Mouse (Mus musculus) neural tube, embryonic 14.5 days (tissue): ENCODE data around the gene Srsy. TPM values are rescaled to one million over a fixed set of nuclear protein-coding genes. Genes with fewer than 3 reads are reported as not detected.
"Not testable (repeated sequence)": the region's sequence is repeated elsewhere in the genome, so short reads cannot be mapped to it uniquely, and the experiment has no call there.

Experiments
- ATAC-seq: fragments of 200-750 bp; cut with Nextera tagmentation; 2 replicates; pipeline ENCODE4 v1.8.0; 2017; ENCODE audit warnings: low read depth, mild to moderate bottlenecking, moderate TSS enrichment, moderate library complexity
- H3K27ac ChIP-seq: fragments of 300-500 bp; sonication (generic); 2 replicates; pipeline ENCODE4 v1.5.1; 2014; ENCODE audit warnings: low read depth, mild to moderate bottlenecking, control low read depth, low read length, moderate library complexity, mixed read lengths
- H3K27me3 ChIP-seq: fragments of 300-500 bp; sonication (generic); 2 replicates; pipeline ENCODE4 v1.6.1; 2014; ENCODE audit warnings: low read length; ENCODE audit not compliant: control insufficient read depth, insufficient read depth
- H3K36me3 ChIP-seq: fragments of 300-500 bp; sonication (generic); 2 replicates; pipeline ENCODE4 v1.6.1; 2014; ENCODE audit warnings: low read length, mixed read lengths; ENCODE audit not compliant: control insufficient read depth, insufficient read depth
- H3K4me1 ChIP-seq: fragments of 300-500 bp; sonication (generic); 2 replicates; pipeline ENCODE4 v1.6.1; 2014; ENCODE audit warnings: low read length; ENCODE audit not compliant: control insufficient read depth, insufficient read depth
- H3K4me2 ChIP-seq: fragments of 300-500 bp; sonication (generic); 2 replicates; pipeline ENCODE4 v1.6.1; 2014; ENCODE audit warnings: mild to moderate bottlenecking, low read depth, low read length, control low read depth
- H3K4me3 ChIP-seq: fragments of 300-500 bp; sonication (generic); 2 replicates; pipeline ENCODE4 v1.5.1; 2014; ENCODE audit warnings: low read depth, low read length, control low read depth, mixed read lengths
- H3K9ac ChIP-seq: fragments of 300-500 bp; sonication (generic); replicated peaks from 2 replicates; pipeline ENCODE4 v1.6.1; 2014; ENCODE audit warnings: low read depth, mild to moderate bottlenecking, control low read depth, low read length, mixed read lengths
- H3K9me3 ChIP-seq: fragments of 300-500 bp; sonication (generic); 2 replicates; pipeline ENCODE4 v1.6.1; 2016; ENCODE audit warnings: low read length; ENCODE audit not compliant: control insufficient read depth
- WGBS: fragments of 180-500 bp; shearing (Covaris S2); extraction: QIAGEN DNeasy Blood & Tissue Kit; methylation state at CpG from one replicate; pipeline ENCODE4 v1.1.7; 2014; 5-methylcytosine and 5-hydroxymethylcytosine counted together
- polyA plus RNA-seq: library from polyadenylated mRNA; unstranded; fragments of >200 nt; fragmentation: Nextera tagmentation; extraction: Ambion mirVana; gene quantifications from 2 replicates; pipeline ENCODE4 v1.2.1, GENCODE M21; 2014

Srsy gene
- polyA plus RNA-seq: not detected in 2 replicates

DNA sequence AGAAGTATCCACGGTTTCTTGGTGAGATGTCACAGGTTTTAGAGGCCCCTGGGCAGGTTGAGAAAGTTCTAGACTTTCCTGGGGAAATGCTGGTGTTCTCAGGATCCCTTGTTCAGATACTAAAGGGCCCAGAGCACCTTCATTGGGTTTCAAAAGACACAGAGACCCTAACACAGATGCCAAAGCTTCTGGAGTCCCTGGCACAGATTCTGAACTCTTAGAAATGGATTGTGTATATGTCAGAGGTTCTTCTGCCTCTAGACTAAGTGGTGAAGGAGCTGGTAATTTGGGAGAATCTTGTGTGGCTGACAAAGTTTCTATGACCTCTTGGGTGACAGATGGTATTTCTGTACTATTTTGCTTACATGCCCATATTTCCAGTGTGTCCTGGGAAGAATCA lies at the start of gene Srsy:
Gene Srsy (minus strand): TSS at position 101 of the 400 bp plus-strand sequence.
- not testable (repeated sequence) for H3K27me3 ChIP-seq, ATAC-seq, H3K9me3 ChIP-seq, H3K36me3 ChIP-seq, H3K4me2 ChIP-seq, H3K4me3 ChIP-seq, H3K4me1 ChIP-seq, H3K9ac ChIP-seq, H3K27ac ChIP-seq
- no CpG with 5 or more reads among the region's 1 CpGs for WGBS

Other genes with a start within 250 kb of the Srsy start
- gene Gm21904, start 91.1 kb downstream of the Srsy start, polyA plus RNA-seq: not detected in 2 replicates
- gene Gm20772, start 62.6 kb downstream of the Srsy start, polyA plus RNA-seq: not detected in 2 replicates
- gene Gm20831, start 62.6 kb downstream of the Srsy start, polyA plus RNA-seq: not detected in 2 replicates
- gene Gm21764, start 124.5 kb upstream of the Srsy start, polyA plus RNA-seq: not detected in 2 replicates
- not detected in 2 replicates for gene Ssty1, start 151.8 kb upstream of the Srsy start, polyA plus RNA-seq